Mouse (Mus musculus) megakaryocyte, embryonic 14.5 days (primary cell): Measurements from ENCODE around the gene Gpr183.

Experiments
- FLI1 ChIP-seq: IDR thresholded peaks from 2 replicates; pipeline ENCODE4 v1.6.1; 2012; ENCODE audit warnings: low read length, inconsistent platforms, mixed read lengths
- GATA1 ChIP-seq: IDR thresholded peaks from 3 replicates; pipeline ENCODE4 v1.6.1; 2012; ENCODE audit warnings: mixed read lengths, low read length, inconsistent platforms, borderline replicate concordance

DNA sequence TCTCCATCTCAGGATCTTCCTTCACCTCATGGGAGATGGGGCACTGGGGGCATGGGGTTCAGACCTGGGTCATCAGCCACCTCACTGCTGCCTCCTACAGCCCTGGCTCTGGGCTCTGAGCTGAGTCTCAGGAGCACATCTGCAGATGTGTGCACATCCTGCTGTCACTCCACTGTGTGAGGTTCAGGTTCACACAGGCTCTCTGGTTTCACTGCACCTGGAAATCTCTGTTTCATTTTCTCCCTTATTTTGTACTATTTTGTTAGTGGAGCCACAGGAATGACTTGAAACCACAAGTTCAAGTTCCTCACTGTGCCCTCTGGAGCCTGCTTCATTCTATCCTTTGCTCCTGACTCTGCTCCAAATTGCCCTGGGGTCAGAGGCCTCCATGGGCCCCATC lies 26.9 kb upstream of the Gpr183 start:
- TF ChIP-seq GATA1 (no peak), FLI1 (no peak)
